Comparison of ENCODE assay signal across 8 mouse cellular contexts in genomic region chr14:51883527-51884030, GRCm38 (mm10). TPM values are rescaled to one million over a fixed set of nuclear protein-coding genes. Genes with fewer than 3 reads are reported as not detected.
DNase-seq lines count a peak whose midpoint lies in the region; ATAC-seq and TF ChIP-seq lines count a peak whose summit lies in the region.

No protein-coding gene starts in this region.

- H3K9ac ChIP-seq in embryonic facial prominence, embryonic 13.5 days, result peak overlapping the region; percentile 64; the same call in 1 of the 2 replicates
- peak overlapping the region; percentile 66 for H3K9ac ChIP-seq in limb, embryonic 14.5 days (ENCODE audit: low read depth, low read length, severe bottlenecking)
- H3K9ac ChIP-seq in midbrain, embryonic 15.5 days, result peak overlapping the region; percentile 38; the same call in 1 of the 2 replicates

- H3K36me3 ChIP-seq in embryonic facial prominence, embryonic 13.5 days, result peaks cover 20% of the 10 kb centered on the region
- H3K36me3 ChIP-seq in limb, embryonic 14.5 days (ENCODE audit: control insufficient read depth, insufficient read depth, low read length), result peaks cover 20% of the 10 kb centered on the region
- H3K36me3 ChIP-seq in midbrain, embryonic 15.5 days (replicated peaks), result peaks cover 9% of the 10 kb centered on the region

- TF ChIP-seq POLR2A in limb, embryonic 14.5 days (IDR thresholded peaks at IDR 0.05; ENCODE audit: borderline replicate concordance, extremely low read depth, insufficient read depth, insufficient read length), result no peak

- peak; percentile 81 to 86 for DNase-seq in B cell, adult 2 months
- peak; percentile 86 for DNase-seq in adrenal gland, postnatal 14 days
- peak; percentile 54 to 73 for DNase-seq in heart, adult 9 months (ENCODE audit: low spot score in 2 of 2)
- peak; percentile 82 to 87 for DNase-seq in kidney, adult 8-10 months
- peak; percentile 83 for DNase-seq in limb, embryonic 14.5 days (ENCODE audit: low spot score)
- peak; percentile 42 to 84 for DNase-seq in spleen, postnatal 10 days (ENCODE audit: low spot score in 2 of 2)

- no peaks in the 10 kb centered on the region for H3K27me3 ChIP-seq in embryonic facial prominence, embryonic 13.5 days
- no peaks in the 10 kb centered on the region for H3K27me3 ChIP-seq in limb, embryonic 14.5 days (ENCODE audit: control insufficient read depth, insufficient read depth, low read length)
- H3K27me3 ChIP-seq in midbrain, embryonic 15.5 days (replicated peaks), result no peaks in the 10 kb centered on the region

- peak overlapping the region; percentile 55 for H3K27ac ChIP-seq in embryonic facial prominence, embryonic 13.5 days
- H3K27ac ChIP-seq in limb, embryonic 14.5 days (replicated peaks; ENCODE audit: low read depth, low read length), result peak overlapping the region; percentile 81
- peak overlapping the region; percentile 83 for H3K27ac ChIP-seq in midbrain, embryonic 15.5 days

- peak overlapping the region; percentile 89 for H3K4me2 ChIP-seq in embryonic facial prominence, embryonic 13.5 days
- H3K4me2 ChIP-seq in limb, embryonic 14.5 days (replicated peaks; ENCODE audit: low read depth, low read length, severe bottlenecking), result peak overlapping the region; percentile 59
- H3K4me2 ChIP-seq in midbrain, embryonic 15.5 days, result peak overlapping the region; percentile 82

- H3K9me3 ChIP-seq in embryonic facial prominence, embryonic 13.5 days, result no peaks in the 10 kb centered on the region
- no peaks in the 10 kb centered on the region for H3K9me3 ChIP-seq in limb, embryonic 14.5 days (ENCODE audit: control insufficient read depth, low read length)
- H3K9me3 ChIP-seq in midbrain, embryonic 15.5 days, result no peaks in the 10 kb centered on the region

- peak overlapping the region; percentile 83 for H3K4me3 ChIP-seq in embryonic facial prominence, embryonic 13.5 days
- H3K4me3 ChIP-seq in limb, embryonic 14.5 days (replicated peaks; ENCODE audit: low read length), result peak overlapping the region; percentile 73
- H3K4me3 ChIP-seq in midbrain, embryonic 15.5 days, result peak overlapping the region; percentile 67

- 2% methylated on average over 4 of the region's 4 CpGs for WGBS in embryonic facial prominence, embryonic 13.5 days
- WGBS in limb, embryonic 14.5 days, result 5% methylated on average over 4 of the region's 4 CpGs
- WGBS in midbrain, embryonic 15.5 days, result 3% methylated on average over 4 of the region's 4 CpGs

- H3K4me1 ChIP-seq in embryonic facial prominence, embryonic 13.5 days, result peaks cover 13% of the 10 kb centered on the region
- peaks cover 6% of the 10 kb centered on the region for H3K4me1 ChIP-seq in limb, embryonic 14.5 days (ENCODE audit: control insufficient read depth, insufficient read depth, low read length)
- peaks cover 17% of the 10 kb centered on the region for H3K4me1 ChIP-seq in midbrain, embryonic 15.5 days

- ATAC-seq in embryonic facial prominence, embryonic 13.5 days (ENCODE audit: insufficient number of reproducible peaks, insufficient read depth, low FRiP score, low TSS enrichment, low read depth), result 0 out of 2 replicates have a peak, but pooled peaks have one; percentile 23
- ATAC-seq in limb, embryonic 14.5 days (ENCODE audit: low FRiP score, low read depth), result peak; percentile 28
- ATAC-seq in midbrain, embryonic 15.5 days (replicated peaks), result peak; percentile 58

RNA-seq across cellular contexts. Expression of gene Mettl17, which starts 1.1 kb away (rescaled TPM):
- 37.1 and 39.0 TPM in 2 replicates for total RNA-seq in adrenal gland, postnatal 14 days (2021)
- polyA plus RNA-seq in embryonic facial prominence, embryonic 13.5 days (2015; fragmentation: Nextera tagmentation; extraction: Ambion mirVana), result 51.3 and 54.2 TPM in 2 replicates
- polyA plus RNA-seq in limb, embryonic 14.5 days (2012; rRNA removed), result 45.9 and 47.9 TPM in 2 replicates
- polyA plus RNA-seq in limb, embryonic 14.5 days (2014; fragmentation: Nextera tagmentation; extraction: Ambion mirVana), result 42.7 and 46.5 TPM in 2 replicates
- 99.3 and 100 TPM in 2 replicates for polyA plus RNA-seq in midbrain, embryonic 15.5 days (2015; fragmentation: Nextera tagmentation; extraction: Ambion mirVana)

RNA-seq across cellular contexts. Expression of gene Slc39a2, which starts 9.1 kb away (rescaled TPM):
- total RNA-seq in adrenal gland, postnatal 14 days (2021), result 0.63 and 0.64 TPM in 2 replicates
- polyA plus RNA-seq in embryonic facial prominence, embryonic 13.5 days (2015; fragmentation: Nextera tagmentation; extraction: Ambion mirVana), result 3.5 and 3.7 TPM in 2 replicates
- 3.6 TPM in 2 replicates for polyA plus RNA-seq in limb, embryonic 14.5 days (2012; rRNA removed)
- 1.5 TPM in 2 replicates for polyA plus RNA-seq in limb, embryonic 14.5 days (2014; fragmentation: Nextera tagmentation; extraction: Ambion mirVana)
- 2.4 and 3.0 TPM in 2 replicates for polyA plus RNA-seq in midbrain, embryonic 15.5 days (2015; fragmentation: Nextera tagmentation; extraction: Ambion mirVana)

RNA-seq across cellular contexts. Expression of gene Ear6, which starts 30.1 kb away (rescaled TPM):
- total RNA-seq in adrenal gland, postnatal 14 days (2021), result 0.67 TPM in 1 of 2 replicates, not detected in the other
- polyA plus RNA-seq in embryonic facial prominence, embryonic 13.5 days (2015; fragmentation: Nextera tagmentation; extraction: Ambion mirVana), result not detected in 2 replicates
- 0.31 and 1.2 TPM in 2 replicates for polyA plus RNA-seq in limb, embryonic 14.5 days (2012; rRNA removed)
- not detected in 2 replicates for polyA plus RNA-seq in limb, embryonic 14.5 days (2014; fragmentation: Nextera tagmentation; extraction: Ambion mirVana)
- not detected in 2 replicates for polyA plus RNA-seq in midbrain, embryonic 15.5 days (2015; fragmentation: Nextera tagmentation; extraction: Ambion mirVana)

RNA-seq across cellular contexts. Expression of gene Ndrg2, which starts 30.4 kb away (rescaled TPM):
- total RNA-seq in adrenal gland, postnatal 14 days (2021), result 314 and 338 TPM in 2 replicates
- 55.2 and 72.4 TPM in 2 replicates for polyA plus RNA-seq in embryonic facial prominence, embryonic 13.5 days (2015; fragmentation: Nextera tagmentation; extraction: Ambion mirVana)
- 73.9 and 83.1 TPM in 2 replicates for polyA plus RNA-seq in limb, embryonic 14.5 days (2012; rRNA removed)
- 52.0 and 54.5 TPM in 2 replicates for polyA plus RNA-seq in limb, embryonic 14.5 days (2014; fragmentation: Nextera tagmentation; extraction: Ambion mirVana)
- polyA plus RNA-seq in midbrain, embryonic 15.5 days (2015; fragmentation: Nextera tagmentation; extraction: Ambion mirVana), result 170 and 196 TPM in 2 replicates

RNA-seq across cellular contexts. Expression of gene Tppp2, which starts 34.6 kb away (rescaled TPM):
- total RNA-seq in adrenal gland, postnatal 14 days (2021), result not detected in 2 replicates
- polyA plus RNA-seq in embryonic facial prominence, embryonic 13.5 days (2015; fragmentation: Nextera tagmentation; extraction: Ambion mirVana), result not detected in 2 replicates
- not detected in 2 replicates for polyA plus RNA-seq in limb, embryonic 14.5 days (2012; rRNA removed)
- not detected in 2 replicates for polyA plus RNA-seq in limb, embryonic 14.5 days (2014; fragmentation: Nextera tagmentation; extraction: Ambion mirVana)
- polyA plus RNA-seq in midbrain, embryonic 15.5 days (2015; fragmentation: Nextera tagmentation; extraction: Ambion mirVana), result not detected in 2 replicates

Comparison
In these comparisons a context has a peak if more than half of its experiments do, and no peak if none do; other contexts are left out.
1. Peak in every context shown above with its lines: DNase-seq, ATAC-seq, H3K4me3 ChIP-seq and H3K27ac ChIP-seq.